Mouse (Mus musculus) Patski (cell line): ENCODE measurements around the gene Copz1. TPM values are rescaled to one million over a fixed set of nuclear protein-coding genes. Genes with fewer than 3 reads are reported as not detected.

Experiments
- ATAC-seq: fragments of 100-300 bp; one replicate; pipeline ENCODE4 v1.8.0; 2021
- CTCF ChIA-PET: fragments of 350-600 bp; sonication (Branson Sonifier 250); formaldehyde crosslinking; loops from one replicate; lab custom pipeline; 2022; ENCODE audit warnings: inconsistent platforms; lab: Charles Lee
- POLR2A ChIA-PET: fragments of 350-600 bp; sonication (Branson Sonifier 250); formaldehyde crosslinking; loops from one replicate; lab custom pipeline; 2022; ENCODE audit warnings: antibody characterized with exemption, inconsistent platforms; lab: Charles Lee
- DNase-seq: peaks from one replicate; pipeline ENCODE4 v3.0.0-alpha.2; 2011; ENCODE audit warnings: low read depth, low spot score
- H3K27me3 ChIP-seq: fragments of 371-371 bp; one replicate; pipeline ENCODE4 v1.5.1; 2021
- CTCF ChIP-seq: fragments of 100-300 bp; IDR thresholded peaks from one replicate; pipeline ENCODE4 v1.5.1; 2021
- in situ Hi-C: fragments of 300-500 bp; cut with MboI; formaldehyde crosslinking; loops from 3 replicates; pipeline ENCODE4 v1.11.1; 2018; ENCODE audit warnings: low pct_unique_long_range_greater_than_20kb, mixed read lengths
- polyA plus RNA-seq: library from polyadenylated mRNA; unstranded; gene quantifications from one replicate; pipeline ENCODE4 v1.2.3, GENCODE M21; 2021

The Copz1 gene
- polyA plus RNA-seq, 1 experiment from 2014 or later = 163 TPM

- H3K27me3 ChIP-seq = no peaks in the 10 kb centered on the region
- DNase-seq (no peak), ATAC-seq (no peak)
- no peak for TF ChIP-seq CTCF
- CTCF ChIA-PET = interaction anchor here (1.0 to 1.9 kb wide), 6 partner anchors 9 to 143 kb away, joined by 3 to 14 read pairs (median 4); no protein-coding TSS in a partner anchor
- in situ Hi-C loops = loop anchor here (10.0 kb wide), 1 partner anchor 331 kb away; no protein-coding TSS in a partner anchor
- POLR2A ChIA-PET = no interaction called here
Observed at GRCm38 (mm10) chr15:103315979-103316776, 43.7 kb downstream of the Copz1 start.

- no peaks in the 10 kb centered on the region for H3K27me3 ChIP-seq
- no peak for ATAC-seq
- TF ChIP-seq CTCF = no peak
- in situ Hi-C loops = loop anchor here (10.0 kb wide), 1 partner anchor 332 kb away; no protein-coding TSS in a partner anchor
- ChIA-PET POLR2A (no interaction called here), CTCF (no interaction called here)
- DNase-seq = no peak
Observed at GRCm38 (mm10) chr15:103317120-103317519, 44.6 kb downstream of the Copz1 start.

GRCm38 (mm10) chr15:103317731-103318130, 45.2 kb downstream of the Copz1 start:
- ATAC-seq (no peak), DNase-seq (no peak)
- no peaks in the 10 kb centered on the region for H3K27me3 ChIP-seq
- TF ChIP-seq CTCF = no peak
- in situ Hi-C loops = loop anchor here (10.0 kb wide), 1 partner anchor 333 kb away; no protein-coding TSS in a partner anchor
- ChIA-PET POLR2A (interaction anchor here (1.1 kb wide), 1 partner anchor 135 kb away, joined by 3 read pairs; no protein-coding TSS in a partner anchor), CTCF (interaction anchor here (0.6 to 1.2 kb wide), 3 partner anchors 9 to 33 kb away, joined by 3 to 6 read pairs (median 3); no protein-coding TSS in a partner anchor)

DNA sequence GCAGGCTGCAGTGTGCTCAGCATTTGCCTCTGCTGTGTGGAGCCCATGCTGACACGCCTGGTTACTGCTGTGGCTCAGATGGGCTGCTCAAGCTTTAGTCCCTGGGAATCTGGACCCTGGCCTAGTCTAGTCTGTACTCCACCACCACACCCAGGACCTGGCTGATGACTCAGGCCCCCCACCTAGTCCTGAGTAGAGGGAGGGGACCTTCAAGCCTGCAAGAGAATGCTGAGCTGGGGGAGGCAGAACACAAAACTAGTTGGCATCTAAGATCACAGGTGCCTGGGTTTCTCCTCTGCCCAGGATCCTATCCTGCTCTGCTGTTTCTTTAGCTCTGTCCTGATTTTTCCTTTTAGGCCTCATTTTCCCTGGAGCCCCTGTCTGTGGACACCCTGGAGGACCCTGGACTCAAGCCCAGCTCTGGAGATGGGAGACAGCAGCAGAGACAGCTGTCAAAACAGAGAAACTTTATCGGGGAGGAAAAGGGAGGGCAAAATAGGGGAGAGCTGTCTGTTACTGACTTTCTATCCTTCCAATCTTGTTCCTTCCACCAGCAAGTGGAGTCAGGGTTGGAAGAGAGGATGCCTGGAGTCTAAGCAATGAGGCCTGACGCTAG, 45.8 kb downstream of the Copz1 start:
- CTCF ChIA-PET = interaction anchor here (0.6 to 1.2 kb wide), 3 partner anchors 10 to 34 kb away, joined by 3 to 6 read pairs (median 3); no protein-coding TSS in a partner anchor
- DNase-seq = peak; percentile 9

DNA sequence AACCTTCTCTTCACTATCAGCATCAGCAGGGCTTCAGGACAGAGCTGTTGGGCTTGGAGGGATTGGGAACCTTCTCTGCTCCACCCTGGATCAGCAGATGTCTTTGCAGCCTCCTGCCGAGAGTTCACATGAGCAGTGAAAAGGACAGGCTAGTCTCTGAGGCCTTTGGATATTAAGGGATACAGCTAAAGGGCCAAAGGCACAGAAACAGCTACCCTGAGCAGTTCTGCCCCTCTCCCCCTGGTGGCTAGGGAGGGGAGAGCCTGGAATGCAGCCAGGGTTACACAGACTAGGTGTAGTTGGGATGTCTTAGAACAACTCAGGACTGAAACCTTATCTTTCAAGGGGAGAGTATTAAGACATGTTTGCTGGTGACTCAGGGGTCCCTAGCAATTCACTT, 48.6 kb downstream of the Copz1 start:
- in situ Hi-C loops = no loop called here
- DNase-seq (no peak), ATAC-seq (no peak)
- TF ChIP-seq CTCF = no peak
- ChIA-PET POLR2A (no interaction called here), CTCF (interaction anchor here (0.7 to 1.4 kb wide), 4 partner anchors 10 to 143 kb away, joined by 3 to 6 read pairs (median 4); partner anchors contain the start of gene Gpr84)
- H3K27me3 ChIP-seq = no peaks in the 10 kb centered on the region

More for the DNA sequence above, 45.8 kb downstream of the Copz1 start:
- TF ChIP-seq CTCF = no peak
- ATAC-seq = no peak
- no peaks in the 10 kb centered on the region for H3K27me3 ChIP-seq
- in situ Hi-C loops = loop anchor here (10.0 kb wide), 1 partner anchor 334 kb away; no protein-coding TSS in a partner anchor
- POLR2A ChIA-PET = interaction anchor here (1.1 kb wide), 1 partner anchor 135 kb away, joined by 3 read pairs; no protein-coding TSS in a partner anchor

DNA sequence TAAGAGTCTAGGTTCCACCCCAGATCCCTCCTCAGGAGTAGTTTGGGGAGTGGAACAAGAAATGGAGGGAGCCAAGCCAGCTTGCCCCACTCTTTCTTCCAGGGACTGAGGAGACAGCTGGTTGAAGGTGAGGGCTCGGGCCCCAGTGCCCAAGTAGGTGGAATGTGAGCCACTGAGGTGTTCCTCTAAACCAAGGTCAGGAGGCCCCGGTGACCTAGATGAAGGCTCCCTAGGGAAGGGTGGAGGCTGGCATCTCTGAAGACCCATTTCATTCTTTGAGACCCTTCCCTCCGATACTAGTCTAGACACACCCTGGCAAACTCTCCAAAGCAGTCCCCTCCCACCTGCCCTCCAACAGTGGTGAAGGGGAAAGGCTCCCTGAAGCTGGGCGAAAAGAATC, 49.9 kb downstream of the Copz1 start:
- no peaks in the 10 kb centered on the region for H3K27me3 ChIP-seq
- ChIA-PET POLR2A (no interaction called here), CTCF (interaction anchor here (3.0 kb wide), 1 partner anchor 19 kb away, joined by 22 read pairs; the partner anchor contains the start of gene Zfp385a)
- ATAC-seq (no peak), DNase-seq (no peak)
- TF ChIP-seq CTCF = no peak
- in situ Hi-C loops = no loop called here

- ATAC-seq = peak; percentile 28
Observed at GRCm38 (mm10) chr15:103323070-103323454, 50.5 kb downstream of the Copz1 start.

GRCm38 (mm10) chr15:103323455-103324247, 51.1 kb downstream of the Copz1 start:
- CTCF ChIA-PET = interaction anchor here (0.6 to 3.0 kb wide), 27 partner anchors 8 to 170 kb away, joined by 3 to 22 read pairs (median 4); partner anchors contain the start of genes Gpr84 and Zfp385a
- TF ChIP-seq CTCF = no peak
- H3K27me3 ChIP-seq = no peaks in the 10 kb centered on the region
- ATAC-seq (peak; percentile 92), DNase-seq (peak; percentile 13)
- in situ Hi-C loops = no loop called here
- POLR2A ChIA-PET = interaction anchor here (0.7 kb wide), 1 partner anchor 84 kb away, joined by 3 read pairs; the partner anchor contains the start of genes Cbx5 and Hnrnpa1

More at GRCm38 (mm10) chr15:103323070-103323454, 50.5 kb downstream of the Copz1 start:
- in situ Hi-C loops = no loop called here
- ChIA-PET CTCF (interaction anchor here (0.8 to 3.0 kb wide), 17 partner anchors 8 to 142 kb away, joined by 3 to 22 read pairs (median 5); partner anchors contain the start of genes Gpr84 and Zfp385a), POLR2A (interaction anchor here (0.7 kb wide), 1 partner anchor 83 kb away, joined by 3 read pairs; the partner anchor contains the start of genes Cbx5 and Hnrnpa1)
- DNase-seq = no peak
- TF ChIP-seq CTCF = no peak
- H3K27me3 ChIP-seq = no peaks in the 10 kb centered on the region

- ATAC-seq = no peak
- ChIA-PET POLR2A (no interaction called here), CTCF (interaction anchor here (3.4 kb wide), 1 partner anchor 9 kb away, joined by 15 read pairs; no protein-coding TSS in a partner anchor)
Observed at GRCm38 (mm10) chr15:103333081-103333615, 60.6 kb downstream of the Copz1 start.

More at GRCm38 (mm10) chr15:103333081-103333615, 60.6 kb downstream of the Copz1 start:
- H3K27me3 ChIP-seq = no peaks in the 10 kb centered on the region
- no peak for DNase-seq
- no peak for TF ChIP-seq CTCF
- in situ Hi-C loops = no loop called here
